Mouse (Mus musculus): Measurements from ENCODE around the gene Dennd1b.

DNA sequence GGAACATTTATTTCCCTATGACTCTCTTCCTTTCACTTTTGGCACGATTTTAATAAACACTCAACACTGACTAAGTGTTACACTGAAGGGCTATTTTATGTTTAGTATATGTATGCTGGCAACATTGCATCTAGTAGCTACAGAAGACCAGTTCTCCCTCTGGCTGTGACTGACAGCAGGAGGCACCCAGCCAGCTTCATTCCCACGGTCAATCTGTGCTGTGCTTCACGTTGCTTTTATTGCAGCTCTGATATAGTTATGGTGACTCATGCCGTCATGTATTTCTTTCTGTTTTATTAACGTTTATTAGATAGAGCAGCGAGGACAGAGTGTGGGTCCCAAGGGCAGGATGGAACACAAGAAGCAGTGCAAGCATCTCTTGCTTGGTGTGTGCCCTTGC is 20.2 kb downstream of the Dennd1b start:
- no peak for TF ChIP-seq USF1 (IDR thresholded peaks at IDR 0.05; ENCODE audit: low read depth)
- no peak for TF ChIP-seq CTCF (IDR thresholded peaks at IDR 0.05; ENCODE audit: control insufficient read depth, insufficient read depth, insufficient read length)
- no peak for TF ChIP-seq MYOG (IDR thresholded peaks at IDR 0.05; ENCODE audit: control insufficient read depth, extremely low read depth, insufficient read length)
